Mouse (Mus musculus): ENCODE measurements around the gene Gm5737.

The Gm5737 gene

DNA sequence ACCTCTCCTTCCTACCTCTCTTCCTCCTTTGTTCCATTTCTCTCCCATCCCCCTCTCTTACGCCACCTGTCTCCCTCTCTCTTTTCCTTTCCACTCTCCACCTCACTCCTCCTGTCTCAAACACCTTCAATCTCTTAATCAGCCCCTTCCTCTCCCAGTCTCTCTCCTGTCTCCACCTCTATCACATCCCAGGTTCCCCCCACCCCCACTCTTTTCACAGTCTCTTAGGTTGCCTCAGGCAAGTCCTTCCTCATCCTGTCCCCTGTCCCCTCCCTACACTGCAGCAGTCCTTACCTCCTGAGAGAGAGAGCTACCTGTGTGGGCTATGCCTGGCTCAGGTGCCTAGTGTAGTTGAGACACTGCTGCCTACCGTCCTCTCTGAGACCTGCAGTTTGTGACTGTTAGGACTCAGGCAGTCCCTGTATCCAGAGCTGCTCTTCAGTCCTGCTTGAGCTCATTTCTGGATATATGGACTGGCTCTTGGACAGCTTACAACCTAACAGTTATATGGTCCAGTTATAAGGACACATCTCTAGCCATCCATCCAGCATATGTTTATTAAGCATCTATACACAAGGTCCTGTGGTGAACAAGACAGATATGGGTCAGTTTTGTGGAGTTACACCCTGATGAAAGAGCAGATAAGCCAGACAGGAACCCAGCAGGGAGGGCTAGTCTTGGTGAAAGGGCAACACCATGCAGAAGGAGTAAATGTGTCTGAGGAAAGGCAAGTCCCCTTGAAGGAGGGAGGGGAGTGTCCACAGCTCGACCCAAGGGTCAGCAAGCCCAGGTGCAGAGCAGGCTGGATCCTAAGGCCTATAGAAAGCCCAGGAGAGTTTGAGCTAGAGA is 63.6 kb downstream of the Gm5737 start:
- no peak for DNase-seq (ENCODE audit: low spot score in 2 of 2)

DNA sequence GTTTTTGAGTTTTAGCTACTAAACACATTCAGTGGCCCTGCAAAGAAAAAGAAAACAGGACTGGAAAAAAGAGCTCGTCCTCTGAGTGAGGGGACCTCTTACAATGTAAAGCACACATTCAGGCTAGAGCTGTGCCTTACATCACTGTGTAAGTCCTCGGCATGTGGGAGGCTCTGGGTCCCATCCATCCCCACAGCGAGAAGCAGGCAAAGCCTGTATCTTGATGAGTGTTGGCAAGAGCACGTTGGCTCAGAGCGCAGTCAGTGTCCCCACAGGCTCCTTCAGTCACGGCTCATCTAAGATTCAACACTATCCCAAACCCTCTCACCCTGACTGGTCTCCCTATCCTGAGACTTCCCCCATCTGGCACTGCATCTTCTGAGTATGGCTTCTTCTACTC is 66.1 kb downstream of the Gm5737 start:
- peak; percentile 29 to 40 for DNase-seq (ENCODE audit: low spot score in 2 of 2)

DNA sequence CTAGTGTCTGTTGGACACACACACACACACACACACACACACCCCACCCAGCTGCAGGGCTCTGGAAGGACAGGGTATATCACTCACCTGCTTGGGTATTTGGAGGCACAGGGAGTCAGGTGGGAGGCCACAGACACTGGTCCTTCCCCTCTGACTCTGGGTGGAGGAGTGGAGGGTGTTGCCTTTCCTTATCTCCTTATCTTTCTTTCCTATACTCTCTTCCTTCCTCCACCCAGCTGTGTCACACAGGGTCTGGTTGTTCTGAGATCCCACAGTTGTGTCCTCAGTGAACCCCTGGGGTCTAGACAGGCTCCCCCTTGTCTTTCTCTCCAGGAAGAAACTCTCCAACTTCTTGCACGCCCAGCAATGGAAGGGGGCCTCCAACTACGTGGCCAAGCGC is 67.8 kb downstream of the Gm5737 start:
- no peak for DNase-seq (ENCODE audit: low spot score in 2 of 2)

DNA sequence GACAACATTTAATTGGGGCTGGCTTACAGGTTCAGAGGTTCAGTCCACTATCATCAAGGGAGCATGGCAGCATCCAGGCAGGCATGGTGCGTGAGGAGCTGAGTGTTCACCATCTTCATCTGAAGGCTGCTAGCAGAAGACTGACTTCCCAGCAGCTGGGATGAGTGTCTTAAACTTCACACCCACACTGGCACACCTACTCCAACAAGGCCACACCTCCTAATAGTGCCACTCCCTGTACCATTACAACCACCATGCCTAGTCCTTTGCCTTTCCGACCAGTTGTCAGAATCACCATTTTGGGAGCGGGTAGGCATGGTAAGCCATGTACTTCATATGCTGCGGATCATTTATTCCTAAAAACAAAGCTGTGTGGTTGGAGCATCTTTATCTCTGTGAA is 68.6 kb downstream of the Gm5737 start:
- DNase-seq (ENCODE audit: low spot score in 2 of 2) = no peak

Data from right cerebral cortex, postnatal 36 days (tissue).